Mouse (Mus musculus) midbrain, embryonic 16.5 days (tissue): ENCODE data around the gene Pacs2. TPM values are rescaled to one million over a fixed set of nuclear protein-coding genes. Genes with fewer than 3 reads are reported as not detected.
A peak's percentile ranks its signal among the peaks of the same experiment; 100 is the strongest.

ENCODE experiments used
- ATAC-seq: fragments of 200-750 bp; cut with Nextera tagmentation; 2 replicates; pipeline ENCODE4 v1.8.0; 2017; ENCODE audit warnings: moderate TSS enrichment
- H3K27ac ChIP-seq: fragments of 300-500 bp; sonication (generic); 2 replicates; pipeline ENCODE4 v1.5.1; 2014; ENCODE audit warnings: mild to moderate bottlenecking, low read length, mixed read lengths
- H3K27me3 ChIP-seq: fragments of 300-500 bp; sonication (generic); 2 replicates; pipeline ENCODE4 v1.6.1; 2014; ENCODE audit warnings: low read depth, low read length, mixed read lengths; ENCODE audit not compliant: control insufficient read depth, insufficient read depth
- H3K36me3 ChIP-seq: fragments of 300-500 bp; sonication (generic); 2 replicates; pipeline ENCODE4 v1.6.1; 2014; ENCODE audit warnings: mild to moderate bottlenecking, low read length, moderate library complexity, mixed read lengths; ENCODE audit not compliant: control insufficient read depth, insufficient read depth
- H3K4me1 ChIP-seq: fragments of 300-500 bp; sonication (generic); 2 replicates; pipeline ENCODE4 v1.6.1; 2014; ENCODE audit warnings: mild to moderate bottlenecking, low read length, mixed read lengths; ENCODE audit not compliant: control insufficient read depth, insufficient read depth
- H3K4me2 ChIP-seq: fragments of 300-500 bp; sonication (generic); 2 replicates; pipeline ENCODE4 v1.6.1; 2014; ENCODE audit warnings: mild to moderate bottlenecking, low read length, mixed read lengths
- H3K4me3 ChIP-seq: fragments of 300-500 bp; sonication (generic); 2 replicates; pipeline ENCODE4 v1.5.1; 2014; ENCODE audit warnings: low read depth, mild to moderate bottlenecking, low read length, moderate library complexity, mixed read lengths
- H3K9ac ChIP-seq: fragments of 300-500 bp; sonication (generic); 2 replicates; pipeline ENCODE4 v1.6.1; 2014; ENCODE audit warnings: low read depth, low read length, mixed read lengths
- H3K9me3 ChIP-seq: fragments of 300-500 bp; sonication (generic); replicated peaks from 2 replicates; pipeline ENCODE4 v1.6.1; 2014; ENCODE audit warnings: mild to moderate bottlenecking, low read length, mixed read lengths; ENCODE audit not compliant: control insufficient read depth, poor library complexity, severe bottlenecking
- WGBS: fragments of 180-500 bp; shearing (Covaris S2); extraction: QIAGEN DNeasy Blood & Tissue Kit; methylation state at CpG from one replicate; pipeline ENCODE4 v1.1.7; 2014; 5-methylcytosine and 5-hydroxymethylcytosine counted together
- polyA plus RNA-seq: library from polyadenylated mRNA; unstranded; fragments of >200 nt; fragmentation: Nextera tagmentation; extraction: Ambion mirVana; gene quantifications from 2 replicates; pipeline ENCODE4 v1.2.1, GENCODE M21; 2015

Pacs2 gene
- polyA plus RNA-seq, 1 experiment from 2014 or later, result 27.6 TPM

GRCm38 (mm10) chr12:113002667-113003066 lies 11.6 kb upstream of the Pacs2 start:
- no peak for ATAC-seq
- Histone ChIP-seq H3K4me3 (no peak overlapping the region), H3K27me3 (no peaks in the 10 kb centered on the region)

GRCm38 (mm10) chr12:113004011-113004410 lies 10.3 kb upstream of the Pacs2 start:
- H3K9me3 ChIP-seq, result no peaks in the 10 kb centered on the region
- H3K9ac ChIP-seq, result no peak overlapping the region
- WGBS, result 83% methylated on average over 8 of the region's 8 CpGs

More at GRCm38 (mm10) chr12:113002667-113003066, 11.6 kb upstream of the Pacs2 start:
- Histone ChIP-seq H3K4me1 (peaks cover 19% of the 10 kb centered on the region), H3K27ac (no peak overlapping the region), H3K36me3 (no peaks in the 10 kb centered on the region), H3K4me2 (no peak overlapping the region), H3K9me3 (no peaks in the 10 kb centered on the region), H3K9ac (no peak overlapping the region)
- WGBS, result 32% methylated on average over 2 of the region's 2 CpGs

GRCm38 (mm10) chr12:113004993-113005392 lies 9.3 kb upstream of the Pacs2 start:
- no peaks in the 10 kb centered on the region for H3K36me3 ChIP-seq
- ATAC-seq, result no peak
- H3K9me3 ChIP-seq, result no peaks in the 10 kb centered on the region
- H3K4me2 ChIP-seq, result no peak overlapping the region
- no peak overlapping the region for H3K4me3 ChIP-seq
- H3K27ac ChIP-seq, result no peak overlapping the region
- WGBS, result 32% methylated on average over 4 of the region's 4 CpGs
- no peaks in the 10 kb centered on the region for H3K27me3 ChIP-seq
- H3K4me1 ChIP-seq, result peaks cover 3% of the 10 kb centered on the region; the same call in 1 of the 2 replicates
- no peak overlapping the region for H3K9ac ChIP-seq

More at GRCm38 (mm10) chr12:113004011-113004410, 10.3 kb upstream of the Pacs2 start:
- no peaks in the 10 kb centered on the region for H3K36me3 ChIP-seq
- no peak overlapping the region for H3K4me2 ChIP-seq
- H3K27ac ChIP-seq, result no peak overlapping the region
- H3K4me1 ChIP-seq, result peaks cover 8% of the 10 kb centered on the region
- no peak for ATAC-seq
- no peak overlapping the region for H3K4me3 ChIP-seq
- H3K27me3 ChIP-seq, result no peaks in the 10 kb centered on the region

GRCm38 (mm10) chr12:113011702-113012360 lies 2.5 kb upstream of the Pacs2 start:
- Histone ChIP-seq H3K27ac (no peak overlapping the region), H3K9me3 (no peaks in the 10 kb centered on the region), H3K36me3 (no peaks in the 10 kb centered on the region), H3K4me2 (no peak overlapping the region), H3K27me3 (no peaks in the 10 kb centered on the region), H3K4me3 (no peak overlapping the region), H3K9ac (no peak overlapping the region), H3K4me1 (peaks cover 24% of the 10 kb centered on the region)
- 84% methylated on average over 6 of the region's 6 CpGs for WGBS
- no peak for ATAC-seq

GRCm38 (mm10) chr12:113012443-113012842 lies 1.9 kb upstream of the Pacs2 start:
- H3K4me1 ChIP-seq, result peaks cover 27% of the 10 kb centered on the region
- no peaks in the 10 kb centered on the region for H3K36me3 ChIP-seq
- no peak overlapping the region for H3K4me2 ChIP-seq
- no peaks in the 10 kb centered on the region for H3K27me3 ChIP-seq
- ATAC-seq, result no peak
- H3K4me3 ChIP-seq, result no peak overlapping the region
- no peak overlapping the region for H3K9ac ChIP-seq
- H3K9me3 ChIP-seq, result no peaks in the 10 kb centered on the region
- 90% methylated on average over 5 of the region's 5 CpGs for WGBS
- H3K27ac ChIP-seq, result no peak overlapping the region

- H3K4me3 ChIP-seq, result no peak overlapping the region
- WGBS, result 55% methylated on average over 3 of the region's 3 CpGs
- peak overlapping the region; percentile 60 for H3K4me2 ChIP-seq
- H3K27ac ChIP-seq, result peak overlapping the region; percentile 92
- H3K9me3 ChIP-seq, result no peaks in the 10 kb centered on the region
- H3K9ac ChIP-seq, result peak overlapping the region; percentile 83
- H3K4me1 ChIP-seq, result peaks cover 27% of the 10 kb centered on the region
- no peaks in the 10 kb centered on the region for H3K27me3 ChIP-seq
- no peak for ATAC-seq
- H3K36me3 ChIP-seq, result no peaks in the 10 kb centered on the region
These were observed 1.3 kb upstream of the Pacs2 start for GRCm38 (mm10) chr12:113013021-113013491.

- WGBS, result under 1% methylated on average over 57 of the region's 64 CpGs
- H3K36me3 ChIP-seq, result no peaks in the 10 kb centered on the region
- no peaks in the 10 kb centered on the region for H3K9me3 ChIP-seq
- H3K27ac ChIP-seq, result peak overlapping the region; percentile 88
- H3K4me3 ChIP-seq, result peak overlapping the region; percentile 88
- no peaks in the 10 kb centered on the region for H3K27me3 ChIP-seq
- peak overlapping the region; percentile 62 for H3K4me2 ChIP-seq
- H3K4me1 ChIP-seq, result peaks cover 27% of the 10 kb centered on the region
- ATAC-seq, result peak; percentile 22; the same call in 1 of the 2 replicates
- H3K9ac ChIP-seq, result peak overlapping the region; percentile 94
These were observed 551 bp downstream of the Pacs2 start for GRCm38 (mm10) chr12:113014561-113015556.

- Histone ChIP-seq H3K4me3 (peak overlapping the region; percentile 88; the same call in 1 of the 2 replicates), H3K27ac (no peak overlapping the region), H3K9ac (peak overlapping the region; percentile 94; the same call in 1 of the 2 replicates), H3K4me1 (peaks cover 27% of the 10 kb centered on the region), H3K27me3 (no peaks in the 10 kb centered on the region), H3K36me3 (no peaks in the 10 kb centered on the region), H3K9me3 (no peaks in the 10 kb centered on the region), H3K4me2 (peak overlapping the region; percentile 62)
- ATAC-seq, result no peak
- WGBS, result 68% methylated on average over 4 of the region's 4 CpGs
These were observed 1.6 kb downstream of the Pacs2 start for GRCm38 (mm10) chr12:113015956-113016355.
